Mouse (Mus musculus) ES-E14 (cell line): Measurements from ENCODE around the gene Endou. TPM values are rescaled to one million over a fixed set of nuclear protein-coding genes. Genes with fewer than 3 reads are reported as not detected.
A peak's percentile ranks its signal among the peaks of the same experiment; 100 is the strongest.

Experiments
- DNase-seq: peaks from one replicate; pipeline ENCODE4 v3.0.0-alpha.2; 2013; ENCODE audit warnings: low read depth, low spot score
- H3K27ac ChIP-seq: 2 replicates; pipeline ENCODE4 v1.5.1; 2012; ENCODE audit warnings: low read depth, mild to moderate bottlenecking, low read length, moderate library complexity, mixed read lengths; ENCODE audit not compliant: poor library complexity, insufficient read depth, severe bottlenecking
- H3K36me3 ChIP-seq: 2 replicates; pipeline ENCODE4 v1.6.1; 2012; ENCODE audit warnings: mild to moderate bottlenecking, low read length, moderate library complexity, mixed read lengths; ENCODE audit not compliant: control insufficient read depth, poor library complexity, insufficient read depth, severe bottlenecking
- H3K4me1 ChIP-seq, 2 experiments: fragments of 150-350 bp in 1 of 2; sonication (generic) in 1 of 2; 2 replicates each; pipeline ENCODE4 v1.6.1; 2012; ENCODE audit warnings: low read length in 2 of 2, mild to moderate bottlenecking in 1 of 2, mixed read lengths in 1 of 2; ENCODE audit not compliant: control insufficient read depth in 2 of 2, insufficient read depth in 2 of 2, poor library complexity in 1 of 2
- H3K4me3 ChIP-seq, 2 experiments: fragments of 150-350 bp in 1 of 2; sonication (generic) in 1 of 2; 2 replicates each; pipeline ENCODE4 v1.5.1; 2012; ENCODE audit warnings: low read length in 2 of 2, low read depth in 1 of 2, mild to moderate bottlenecking in 1 of 2, mixed read lengths in 1 of 2; ENCODE audit not compliant: insufficient read depth in 1 of 2, poor library complexity in 1 of 2, severe bottlenecking in 1 of 2
- H3K9ac ChIP-seq: 2 replicates; pipeline ENCODE4 v1.6.1; 2012; ENCODE audit warnings: low read depth, mild to moderate bottlenecking, low read length, mixed read lengths; ENCODE audit not compliant: poor library complexity, insufficient read depth, severe bottlenecking
- H3K9me3 ChIP-seq: fragments of 150-350 bp; sonication (generic); 2 replicates; pipeline ENCODE4 v1.6.1; 2012; ENCODE audit warnings: low read depth, mild to moderate bottlenecking, low read length; ENCODE audit not compliant: control insufficient read depth, insufficient read depth
- CHD2 ChIP-seq: IDR thresholded peaks from 2 replicates; pipeline ENCODE4 v1.6.1; 2014; ENCODE audit warnings: mild to moderate bottlenecking, low read depth, low read length, inconsistent platforms
- HCFC1 ChIP-seq: IDR thresholded peaks from 2 replicates; pipeline ENCODE4 v1.6.1; 2012; ENCODE audit warnings: low read length, inconsistent platforms, borderline replicate concordance; ENCODE audit not compliant: insufficient read depth
- MAFK ChIP-seq: IDR thresholded peaks from 2 replicates; pipeline ENCODE4 v1.6.1; 2014; ENCODE audit warnings: mild to moderate bottlenecking, low read depth, low read length, inconsistent platforms; ENCODE audit not compliant: insufficient read depth
- ZC3H11A ChIP-seq: IDR thresholded peaks from 2 replicates; pipeline ENCODE4 v1.6.1; 2012; ENCODE audit warnings: low read depth, mild to moderate bottlenecking, inconsistent platforms, low read length, borderline replicate concordance
- ZNF384 ChIP-seq: IDR thresholded peaks from 2 replicates; pipeline ENCODE4 v1.6.1; 2012; ENCODE audit warnings: low read depth, low read length, inconsistent platforms
- in situ Hi-C, 2 experiments: fragments of 600-800 bp; cut with MboI; formaldehyde crosslinking; loops; one replicate each; pipeline ENCODE4 v1.15.1; 2025; ENCODE audit warnings: low sequenced_read_pairs in 2 of 2, inconsistent platforms in 1 of 2; ENCODE audit not compliant: unreplicated experiment in 2 of 2
- total RNA-seq: library from RNA; depleted of rRNA; stranded (reverse); fragments of 300-350 nt; gene quantifications from 2 replicates; pipeline ENCODE4 v1.2.3, GENCODE M21; 2012

Endou gene
- total RNA-seq, 1 experiment, result 0.31 TPM

DNA sequence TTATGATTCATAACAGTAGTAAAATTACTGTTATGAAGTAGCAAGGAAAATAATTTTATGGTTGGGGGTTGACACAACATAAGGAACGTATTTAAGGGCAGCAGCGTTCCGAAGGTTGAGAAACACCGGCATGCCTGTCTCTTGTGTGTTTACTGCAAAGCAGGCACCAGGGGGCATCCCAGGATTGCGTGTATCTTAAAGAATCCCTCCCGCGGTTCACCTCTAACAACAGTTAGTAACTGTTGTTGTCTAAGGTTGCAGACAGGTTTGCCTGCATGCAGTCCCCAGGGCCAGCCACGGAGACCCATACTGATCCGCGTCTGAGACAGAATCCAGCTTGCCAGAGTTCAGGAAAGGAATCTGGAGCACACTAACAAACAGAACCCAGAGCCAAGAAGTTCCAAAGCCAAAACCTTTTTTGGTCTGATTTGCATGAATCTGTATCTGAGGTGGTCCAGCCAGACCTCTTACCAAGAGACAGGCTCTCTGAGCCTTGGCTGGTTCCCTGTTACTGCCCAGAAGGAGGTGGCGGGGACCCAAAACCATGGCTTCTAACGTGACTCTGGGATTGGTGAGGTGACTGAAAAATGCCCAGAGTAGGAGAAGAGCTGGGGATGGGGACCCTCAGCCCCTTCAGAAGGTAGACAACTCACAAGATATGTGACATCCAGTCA, 13.1 kb downstream of the Endou start:
- H3K36me3 ChIP-seq, result no peaks in the 10 kb centered on the region
- in situ Hi-C loops, result no loop called here
- no peak overlapping the region for H3K9ac ChIP-seq
- H3K9me3 ChIP-seq, result no peaks in the 10 kb centered on the region
- H3K4me1 ChIP-seq, result peaks cover 2 to 3% of the 10 kb centered on the region in 2 experiments; a peak in 2 of 4 replicates
- peak; percentile 12 for DNase-seq
- no peak overlapping the region for H3K27ac ChIP-seq
- no peak overlapping the region for H3K4me3 ChIP-seq
- TF ChIP-seq CHD2 (no peak), MAFK (no peak), HCFC1 (no peak), ZC3H11A (peak; percentile 70; the same call in 1 of the 2 replicates), ZNF384 (no peak)

DNA sequence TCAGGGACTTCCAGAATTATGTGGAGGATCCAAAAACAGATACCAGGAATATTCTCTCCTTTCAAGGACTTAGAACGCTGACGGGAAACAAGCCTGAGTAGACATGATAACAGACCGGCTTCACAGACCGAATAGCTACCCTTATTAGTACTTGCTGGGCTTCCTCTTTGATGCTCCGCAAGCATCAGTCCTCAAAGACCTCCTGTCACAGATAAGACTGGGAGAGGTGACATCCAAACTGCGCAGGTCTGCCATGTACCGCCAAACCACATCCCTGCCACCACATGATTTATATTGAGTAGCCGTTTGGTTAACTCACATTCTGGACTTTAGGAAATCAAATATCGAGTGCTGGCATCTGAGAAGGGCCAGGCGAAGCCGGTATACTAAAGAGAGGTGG, 14.4 kb downstream of the Endou start:
- Histone ChIP-seq H3K4me1 (peaks cover 2 to 3% of the 10 kb centered on the region in 2 experiments; a peak in 2 of 4 replicates), H3K27ac (no peak overlapping the region), H3K9me3 (no peaks in the 10 kb centered on the region), H3K4me3 (no peak overlapping the region), H3K9ac (no peak overlapping the region), H3K36me3 (no peaks in the 10 kb centered on the region)
- in situ Hi-C loops, result no loop called here
- DNase-seq, result no peak
- TF ChIP-seq MAFK (no peak), ZNF384 (no peak), ZC3H11A (no peak)

DNA sequence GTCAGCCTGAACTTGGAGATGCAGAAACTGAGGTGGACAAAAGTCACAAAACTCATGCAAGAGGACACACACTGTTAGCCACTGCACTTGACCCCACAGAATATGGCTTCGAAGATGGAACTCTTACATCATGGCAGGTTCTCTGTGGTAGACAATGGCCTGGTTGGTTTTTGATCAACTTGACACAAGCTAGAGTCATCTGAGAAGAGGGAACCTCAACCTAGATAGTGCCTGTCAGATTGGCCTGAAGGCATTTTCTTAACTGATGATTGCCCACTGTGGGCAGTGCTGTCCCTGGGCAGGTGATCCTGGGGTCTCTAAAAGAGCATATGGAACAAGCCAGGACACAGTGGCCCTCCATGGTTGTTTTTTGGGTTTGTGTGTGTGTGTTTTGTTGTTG, 15.4 kb downstream of the Endou start:
- no peak overlapping the region for H3K27ac ChIP-seq
- DNase-seq, result no peak
- no peaks in the 10 kb centered on the region for H3K36me3 ChIP-seq
- H3K9ac ChIP-seq, result no peak overlapping the region
- H3K9me3 ChIP-seq, result no peaks in the 10 kb centered on the region
- no peak overlapping the region for H3K4me3 ChIP-seq
- peaks cover 2 to 3% of the 10 kb centered on the region in 2 experiments; a peak in 2 of 4 replicates for H3K4me1 ChIP-seq
- in situ Hi-C loops, result no loop called here
- TF ChIP-seq ZNF384 (no peak), ZC3H11A (no peak), MAFK (no peak), CHD2 (no peak), HCFC1 (no peak)

DNA sequence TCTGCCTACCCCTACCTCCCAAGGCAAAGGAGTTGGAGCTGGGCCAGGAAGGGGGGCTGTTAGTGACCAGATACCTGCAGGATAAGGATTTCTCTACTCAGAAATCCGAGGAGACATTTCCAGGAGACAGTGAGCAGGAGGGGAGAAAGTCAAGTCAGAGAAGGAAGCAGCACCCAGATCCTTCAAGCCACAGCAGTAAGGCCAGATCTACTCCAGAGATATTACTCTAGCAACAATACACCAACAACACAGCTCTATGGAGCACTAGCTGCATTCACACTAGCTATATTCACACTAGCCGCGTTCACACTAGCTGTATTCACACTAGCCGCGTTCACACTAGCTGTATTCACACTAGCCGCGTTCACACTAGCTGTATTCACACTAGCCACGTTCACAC, 16.1 kb downstream of the Endou start:
- Histone ChIP-seq H3K4me1 (peaks cover 2 to 3% of the 10 kb centered on the region in 2 experiments; a peak in 2 of 4 replicates), H3K4me3 (no peak overlapping the region), H3K9ac (no peak overlapping the region), H3K27ac (no peak overlapping the region), H3K9me3 (no peaks in the 10 kb centered on the region), H3K36me3 (no peaks in the 10 kb centered on the region)
- in situ Hi-C loops, result no loop called here
- TF ChIP-seq CHD2 (no peak), HCFC1 (no peak), ZC3H11A (no peak), ZNF384 (no peak), MAFK (no peak)
- no peak for DNase-seq
